Mouse (Mus musculus) hindbrain, embryonic 15.5 days (tissue): Measurements from ENCODE around the gene Lamb3. TPM values are rescaled to one million over a fixed set of nuclear protein-coding genes. Genes with fewer than 3 reads are reported as not detected.

ENCODE experiments used
- ATAC-seq: fragments of 200-750 bp; cut with Nextera tagmentation; 2 replicates; pipeline ENCODE4 v1.8.0; 2017; ENCODE audit warnings: low read depth, moderate number of reproducible peaks, moderate TSS enrichment; ENCODE audit not compliant: low FRiP score
- H3K27ac ChIP-seq: fragments of 300-500 bp; sonication (generic); replicated peaks from 2 replicates; pipeline ENCODE4 v1.5.1; 2015; ENCODE audit warnings: mild to moderate bottlenecking, inconsistent platforms
- H3K27me3 ChIP-seq: fragments of 300-500 bp; sonication (generic); 2 replicates; pipeline ENCODE4 v1.6.1; 2015; ENCODE audit warnings: control low read depth, inconsistent platforms
- H3K36me3 ChIP-seq: fragments of 300-500 bp; sonication (generic); 2 replicates; pipeline ENCODE4 v1.6.1; 2015; ENCODE audit warnings: control low read depth, inconsistent platforms
- H3K4me1 ChIP-seq: fragments of 300-500 bp; sonication (generic); replicated peaks from 2 replicates; pipeline ENCODE4 v1.6.1; 2015; ENCODE audit warnings: control low read depth, inconsistent platforms
- H3K4me2 ChIP-seq: fragments of 300-500 bp; sonication (generic); 2 replicates; pipeline ENCODE4 v1.6.1; 2015; ENCODE audit warnings: moderate library complexity, mild to moderate bottlenecking, inconsistent platforms
- H3K4me3 ChIP-seq: fragments of 300-500 bp; sonication (generic); 2 replicates; pipeline ENCODE4 v1.5.1; 2015; ENCODE audit warnings: mild to moderate bottlenecking, inconsistent platforms
- H3K9ac ChIP-seq: fragments of 300-500 bp; sonication (generic); 2 replicates; pipeline ENCODE4 v1.6.1; 2015; ENCODE audit warnings: inconsistent platforms
- H3K9me3 ChIP-seq: fragments of 300-500 bp; sonication (generic); 2 replicates; pipeline ENCODE4 v1.6.1; 2016; ENCODE audit warnings: control low read depth, inconsistent platforms
- WGBS: fragments of 180-500 bp; shearing (Covaris S2); methylation state at CpG from one replicate; pipeline ENCODE4 v1.1.7; 2015; 5-methylcytosine and 5-hydroxymethylcytosine counted together
- polyA plus RNA-seq: library from polyadenylated mRNA; unstranded; fragments of >200 nt; fragmentation: Nextera tagmentation; extraction: Ambion mirVana; gene quantifications from 2 replicates; pipeline ENCODE4 v1.2.1, GENCODE M21; 2015

Lamb3 gene
- polyA plus RNA-seq, 1 experiment from 2014 or later, result 0.54 TPM

- 5% methylated on average over 2 of the region's 2 CpGs for WGBS
- Histone ChIP-seq H3K27ac (peak within 1 kb of the TSS; percentile 63), H3K4me1 (peaks cover 31% of the 10 kb centered on the region), H3K9me3 (no peaks in the 10 kb centered on the region), H3K4me2 (peak within 1 kb of the TSS; percentile 79), H3K27me3 (no peaks in the 10 kb centered on the region), H3K36me3 (no peaks in the 10 kb centered on the region), H3K9ac (peak within 1 kb of the TSS; percentile 55), H3K4me3 (peak within 1 kb of the TSS; percentile 48)
- ATAC-seq, result peak; percentile 91
These were observed 162.6 kb downstream of the Lamb3 start, which contains the start of gene Camk1g for GRCm38 (mm10) chr1:193370096-193370495. TSS of gene Camk1g (minus strand) at chr1:193370298.

GRCm38 (mm10) chr1:193373906-193374413 lies 166.5 kb downstream of the Lamb3 start:
- ATAC-seq, result no peak
- no peak overlapping the region for H3K27ac ChIP-seq
- 83% methylated on average over 6 of the region's 6 CpGs for WGBS
- no peaks in the 10 kb centered on the region for H3K36me3 ChIP-seq
- no peaks in the 10 kb centered on the region for H3K9me3 ChIP-seq
- H3K27me3 ChIP-seq, result no peaks in the 10 kb centered on the region
- H3K9ac ChIP-seq, result no peak overlapping the region
- H3K4me3 ChIP-seq, result no peak overlapping the region
- peaks cover 15% of the 10 kb centered on the region for H3K4me1 ChIP-seq
- H3K4me2 ChIP-seq, result no peak overlapping the region

GRCm38 (mm10) chr1:193376478-193377134 lies 169.1 kb downstream of the Lamb3 start:
- no peaks in the 10 kb centered on the region for H3K9me3 ChIP-seq
- WGBS, result 34% methylated on average over 4 of the region's 4 CpGs
- H3K27ac ChIP-seq, result no peak overlapping the region
- no peaks in the 10 kb centered on the region for H3K27me3 ChIP-seq
- H3K36me3 ChIP-seq, result no peaks in the 10 kb centered on the region
- H3K9ac ChIP-seq, result no peak overlapping the region
- peak; percentile 63; the same call in 1 of the 2 replicates for ATAC-seq
- H3K4me2 ChIP-seq, result no peak overlapping the region
- H3K4me3 ChIP-seq, result no peak overlapping the region
- H3K4me1 ChIP-seq, result peaks cover 4% of the 10 kb centered on the region

GRCm38 (mm10) chr1:193379634-193380033 lies 172.1 kb downstream of the Lamb3 start:
- no peak overlapping the region for H3K4me2 ChIP-seq
- no peak overlapping the region for H3K9ac ChIP-seq
- WGBS, result 63% methylated on average over 6 of the region's 6 CpGs
- no peak overlapping the region for H3K27ac ChIP-seq
- no peaks in the 10 kb centered on the region for H3K9me3 ChIP-seq
- no peak overlapping the region for H3K4me3 ChIP-seq
- H3K4me1 ChIP-seq, result peaks cover 21% of the 10 kb centered on the region
- ATAC-seq, result no peak
- H3K27me3 ChIP-seq, result no peaks in the 10 kb centered on the region
- no peaks in the 10 kb centered on the region for H3K36me3 ChIP-seq

- Histone ChIP-seq H3K36me3 (no peaks in the 10 kb centered on the region), H3K9ac (no peak overlapping the region), H3K9me3 (no peaks in the 10 kb centered on the region), H3K27ac (no peak overlapping the region), H3K4me3 (no peak overlapping the region), H3K4me1 (peaks cover 21% of the 10 kb centered on the region), H3K4me2 (no peak overlapping the region), H3K27me3 (no peaks in the 10 kb centered on the region)
- WGBS, result 78% methylated on average over 5 of the region's 5 CpGs
- no peak for ATAC-seq
These were observed 173.4 kb downstream of the Lamb3 start for GRCm38 (mm10) chr1:193380877-193381276.

GRCm38 (mm10) chr1:193381597-193382404 lies 174.3 kb downstream of the Lamb3 start:
- Histone ChIP-seq H3K4me1 (peaks cover 24% of the 10 kb centered on the region), H3K9me3 (no peaks in the 10 kb centered on the region), H3K27ac (peak overlapping the region; percentile 65), H3K4me3 (peak overlapping the region; percentile 20; the same call in 1 of the 2 replicates), H3K36me3 (no peaks in the 10 kb centered on the region), H3K9ac (no peak overlapping the region), H3K27me3 (no peaks in the 10 kb centered on the region), H3K4me2 (peak overlapping the region; percentile 47)
- ATAC-seq, result peak; percentile 21; the same call in 1 of the 2 replicates
- 27% methylated on average over 11 of the region's 11 CpGs for WGBS

- Histone ChIP-seq H3K4me1 (peaks cover 30% of the 10 kb centered on the region), H3K27ac (peak overlapping the region; percentile 65), H3K27me3 (no peaks in the 10 kb centered on the region), H3K9ac (no peak overlapping the region), H3K4me3 (peak overlapping the region; percentile 20; the same call in 1 of the 2 replicates), H3K36me3 (no peaks in the 10 kb centered on the region), H3K4me2 (peak overlapping the region; percentile 47), H3K9me3 (no peaks in the 10 kb centered on the region)
- peak; percentile 59 for ATAC-seq
- 3% methylated on average over 8 of the region's 8 CpGs for WGBS
These were observed 174.9 kb downstream of the Lamb3 start for GRCm38 (mm10) chr1:193382435-193382834.

- Histone ChIP-seq H3K4me2 (peak overlapping the region; percentile 47), H3K4me3 (peak overlapping the region; percentile 20; the same call in 1 of the 2 replicates), H3K9me3 (no peaks in the 10 kb centered on the region), H3K4me1 (peaks cover 32% of the 10 kb centered on the region), H3K27ac (peak overlapping the region; percentile 65; the same call in 1 of the 2 replicates), H3K9ac (no peak overlapping the region), H3K27me3 (no peaks in the 10 kb centered on the region), H3K36me3 (no peaks in the 10 kb centered on the region)
- no peak for ATAC-seq
- 5% methylated on average over 8 of the region's 8 CpGs for WGBS
These were observed 175.5 kb downstream of the Lamb3 start for GRCm38 (mm10) chr1:193382841-193383462.

- H3K9me3 ChIP-seq, result no peaks in the 10 kb centered on the region
- ATAC-seq, result no peak
- no peak overlapping the region for H3K4me2 ChIP-seq
- 0% methylated on average over 5 of the region's 5 CpGs for WGBS
- no peak overlapping the region for H3K4me3 ChIP-seq
- no peak overlapping the region for H3K9ac ChIP-seq
- H3K4me1 ChIP-seq, result peaks cover 54% of the 10 kb centered on the region
- H3K27ac ChIP-seq, result peak overlapping the region; percentile 58
- H3K27me3 ChIP-seq, result peaks cover 4% of the 10 kb centered on the region; the same call in 1 of the 2 replicates
- H3K36me3 ChIP-seq, result no peaks in the 10 kb centered on the region
These were observed 178.6 kb downstream of the Lamb3 start for GRCm38 (mm10) chr1:193386136-193386535.

GRCm38 (mm10) chr1:193387241-193387640 lies 179.7 kb downstream of the Lamb3 start:
- Histone ChIP-seq H3K27ac (no peak overlapping the region), H3K9me3 (no peaks in the 10 kb centered on the region), H3K27me3 (peaks cover 4% of the 10 kb centered on the region; the same call in 1 of the 2 replicates), H3K4me3 (no peak overlapping the region), H3K9ac (no peak overlapping the region), H3K4me1 (peaks cover 47% of the 10 kb centered on the region), H3K4me2 (no peak overlapping the region), H3K36me3 (no peaks in the 10 kb centered on the region)
- WGBS, result 26% methylated on average over 2 of the region's 2 CpGs
- no peak for ATAC-seq

GRCm38 (mm10) chr1:193389505-193389904 lies 182.0 kb downstream of the Lamb3 start:
- Histone ChIP-seq H3K27me3 (peaks cover 4% of the 10 kb centered on the region; the same call in 1 of the 2 replicates), H3K4me3 (no peak overlapping the region), H3K36me3 (no peaks in the 10 kb centered on the region), H3K9me3 (no peaks in the 10 kb centered on the region), H3K27ac (0 out of 2 replicates have a peak overlapping the region, but pooled peaks have one; percentile 26), H3K9ac (no peak overlapping the region), H3K4me1 (peaks cover 36% of the 10 kb centered on the region), H3K4me2 (no peak overlapping the region)
- ATAC-seq, result peak; percentile 24; the same call in 1 of the 2 replicates
- WGBS, result 3% methylated on average over 3 of the region's 3 CpGs
